Mouse (Mus musculus) CD4-positive, CD25-positive, alpha-beta regulatory T cell, adult 2 months (primary cell): ENCODE measurements around the gene Cntn4.

Source experiments
- DNase-seq: peaks from one replicate; pipeline ENCODE4 v3.0.0-alpha.2; 2012; ENCODE audit warnings: low read depth, low spot score

The Cntn4 gene

DNA sequence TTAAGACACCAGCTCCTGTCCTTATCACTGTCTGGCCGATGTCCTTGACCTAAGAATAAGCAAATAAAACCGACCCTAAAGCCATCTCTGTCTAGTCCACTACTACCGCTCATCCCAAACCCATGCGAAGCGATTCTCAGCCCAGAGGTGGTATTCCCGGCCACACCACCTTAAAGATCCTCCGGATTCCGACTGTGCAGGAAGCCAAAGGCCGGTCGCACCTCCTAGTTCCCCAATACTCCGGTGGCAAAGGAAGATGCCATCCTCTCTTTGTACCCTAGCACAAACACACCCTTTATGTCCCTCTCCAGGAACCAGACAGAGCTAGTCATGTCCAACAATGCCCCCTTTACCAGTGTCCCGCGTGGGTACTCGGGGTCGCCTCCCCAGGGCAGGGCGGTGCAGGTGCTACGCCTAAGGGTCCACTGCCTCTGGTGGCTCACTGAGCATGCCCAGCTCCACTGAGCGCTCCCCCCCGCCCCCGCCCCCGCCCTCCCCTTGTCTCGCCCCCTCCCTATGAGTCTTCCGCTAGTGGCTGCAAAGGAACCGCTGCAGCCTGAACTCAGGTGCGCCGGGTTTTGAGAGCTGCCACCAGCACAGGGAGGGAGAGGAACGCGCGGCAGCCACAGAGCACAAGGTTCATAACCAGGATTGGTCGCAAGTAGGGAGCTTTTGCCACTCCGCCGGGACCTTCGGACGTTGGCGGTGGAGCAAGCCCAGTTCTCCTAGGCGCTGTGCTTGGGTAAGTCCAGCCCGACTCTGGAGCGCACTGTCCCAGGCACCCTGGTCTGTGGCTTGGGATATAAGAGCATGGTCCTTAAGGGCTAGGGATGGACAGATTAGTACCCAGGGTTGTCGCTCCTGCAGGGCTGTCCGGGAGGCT lies at the start of gene Cntn4:
TSS of gene Cntn4 (plus strand) at position 512 of the 883 bp plus-strand sequence.
- no peak for DNase-seq

DNA sequence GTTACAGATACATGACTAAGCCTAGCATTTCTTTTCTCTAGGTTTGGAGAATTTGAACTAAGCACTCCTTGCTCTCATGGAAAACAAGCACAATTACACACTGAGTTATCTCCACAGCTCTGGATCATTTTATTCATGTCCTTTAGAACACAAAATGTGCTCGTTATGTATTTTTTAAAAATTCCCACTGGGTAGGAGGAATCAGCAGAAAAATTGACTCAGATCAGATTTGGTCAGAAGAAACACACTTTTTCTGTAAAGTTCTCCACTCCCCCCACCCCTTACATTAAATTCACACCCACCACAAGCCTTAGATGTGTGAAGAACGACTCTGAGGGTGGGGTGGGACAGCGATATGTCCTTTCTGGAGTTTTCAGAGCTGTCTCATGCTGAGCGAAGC lies 3.2 kb upstream of the Cntn4 start:
- DNase-seq: no peak

DNA sequence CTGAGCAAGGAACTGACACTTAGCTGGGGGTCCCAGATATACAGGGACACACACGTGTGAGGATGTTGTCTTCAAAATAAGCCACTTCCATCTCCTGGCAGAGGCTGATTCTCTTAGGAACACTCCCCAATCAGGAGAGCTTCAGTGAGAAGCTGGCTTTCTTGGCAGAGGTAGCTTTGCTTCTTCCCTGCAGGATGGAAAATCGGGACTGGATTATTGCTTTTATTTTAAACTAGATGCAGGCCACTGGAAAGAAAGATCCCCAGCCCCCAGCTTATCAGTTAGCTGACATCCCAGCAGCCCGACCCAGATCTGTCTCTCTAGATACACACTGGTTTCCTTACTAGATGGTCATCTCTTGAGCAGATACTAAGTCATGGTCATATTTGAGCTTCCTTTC lies 2.4 kb upstream of the Cntn4 start:
- no peak for DNase-seq

- no peak for DNase-seq
These were observed 823 bp upstream of the Cntn4 start for GRCm38 (mm10) chr6:105676637-105677036.

DNA sequence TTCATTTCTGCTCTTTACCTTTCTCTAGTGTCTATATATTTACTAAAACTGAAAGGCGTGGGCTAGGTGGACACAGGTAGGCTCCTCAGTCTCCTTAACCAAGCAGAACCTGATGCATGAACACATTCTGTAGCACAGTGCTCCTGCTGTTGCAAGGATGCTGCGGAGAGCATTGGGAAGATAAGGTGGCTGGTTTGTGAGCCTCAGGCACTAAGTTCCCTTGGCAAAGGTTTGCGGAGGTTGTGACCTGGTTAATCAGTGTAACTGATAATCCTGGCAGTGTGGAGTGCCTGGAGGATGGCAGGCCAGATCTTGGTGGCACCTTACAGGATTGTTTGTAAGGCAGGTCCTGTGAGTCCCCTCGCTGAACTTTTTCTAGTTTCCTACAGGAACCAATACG lies 1.3 kb downstream of the Cntn4 start:
- DNase-seq: no peak

DNA sequence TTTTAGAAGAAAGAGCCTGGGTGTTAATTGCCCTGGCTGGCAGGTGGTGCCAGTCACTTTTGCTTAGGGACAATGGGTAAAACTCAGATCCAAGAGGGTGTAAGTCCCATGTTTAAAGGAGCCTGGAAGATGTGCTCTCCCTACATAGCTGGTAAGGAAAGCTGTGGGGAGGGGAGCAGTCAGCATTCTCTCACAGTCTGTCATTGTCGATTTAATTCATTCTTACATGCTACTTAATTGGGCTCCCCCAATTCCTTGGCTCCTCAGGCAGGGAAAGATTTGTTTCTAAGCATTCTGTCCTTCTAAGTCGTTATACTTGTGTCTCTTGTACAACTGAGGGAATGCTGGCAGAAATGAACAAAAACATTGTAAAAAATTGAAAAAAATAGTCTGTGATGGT lies 4.0 kb downstream of the Cntn4 start:
- DNase-seq: no peak

DNA sequence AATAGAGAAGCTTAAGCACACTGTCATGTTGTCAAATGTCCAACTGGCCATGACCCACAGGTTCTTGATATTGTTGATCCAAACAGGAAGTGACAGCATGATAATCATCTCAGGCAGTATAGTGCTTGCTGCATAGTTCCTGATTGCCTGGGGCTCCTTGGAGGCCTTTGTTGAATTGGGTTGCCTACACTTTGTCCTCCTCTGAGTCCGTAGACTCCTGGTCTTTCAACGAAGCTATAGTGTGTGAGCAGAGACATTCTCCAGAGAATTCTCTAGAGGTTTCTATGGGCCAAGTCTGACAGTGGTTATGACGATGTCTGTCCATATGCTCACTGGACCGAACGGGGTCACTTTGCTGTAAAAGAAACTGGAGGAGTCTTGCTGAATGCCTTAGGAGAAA lies 5.8 kb downstream of the Cntn4 start:
- no peak for DNase-seq

GRCm38 (mm10) chr6:105684123-105684522 lies 6.7 kb downstream of the Cntn4 start:
- DNase-seq: no peak

DNA sequence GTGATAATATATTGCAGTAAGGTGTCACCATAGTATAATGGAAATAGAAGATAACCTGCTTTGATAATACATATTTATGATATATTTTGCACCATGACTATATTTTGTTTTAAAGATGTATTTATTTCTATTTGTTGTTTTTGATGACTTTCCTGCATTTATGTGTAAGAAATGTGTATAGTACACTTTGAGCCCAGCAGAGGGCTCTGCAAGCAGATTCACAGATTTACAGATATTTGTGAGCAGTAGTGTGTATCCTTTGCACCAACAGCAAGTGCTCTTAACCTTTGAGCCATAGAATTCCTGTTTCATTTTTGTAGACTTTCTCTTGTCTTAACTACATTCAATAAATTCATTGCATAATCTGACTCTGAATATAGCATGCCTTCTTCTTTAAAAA lies 10.7 kb downstream of the Cntn4 start:
- no peak for DNase-seq

DNA sequence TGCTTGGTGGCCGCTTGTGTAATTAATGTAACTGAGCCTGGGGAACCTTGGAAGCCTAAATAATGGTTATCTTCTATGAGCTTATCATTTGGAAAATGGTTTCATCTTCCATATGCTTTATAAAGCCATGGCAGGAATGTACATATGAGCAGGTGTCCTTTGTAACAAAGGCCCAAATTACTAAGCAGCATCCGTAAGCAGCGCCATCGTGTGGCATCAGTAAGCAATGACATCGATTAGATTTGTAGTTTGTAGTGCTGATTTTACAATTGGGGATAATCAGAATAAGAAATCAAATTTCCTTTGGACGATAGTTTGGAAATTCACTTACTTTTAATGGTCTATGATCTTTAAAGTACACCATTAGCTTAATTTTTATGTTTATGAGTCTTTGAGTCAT lies 64.6 kb downstream of the Cntn4 start:
- no peak for DNase-seq

DNA sequence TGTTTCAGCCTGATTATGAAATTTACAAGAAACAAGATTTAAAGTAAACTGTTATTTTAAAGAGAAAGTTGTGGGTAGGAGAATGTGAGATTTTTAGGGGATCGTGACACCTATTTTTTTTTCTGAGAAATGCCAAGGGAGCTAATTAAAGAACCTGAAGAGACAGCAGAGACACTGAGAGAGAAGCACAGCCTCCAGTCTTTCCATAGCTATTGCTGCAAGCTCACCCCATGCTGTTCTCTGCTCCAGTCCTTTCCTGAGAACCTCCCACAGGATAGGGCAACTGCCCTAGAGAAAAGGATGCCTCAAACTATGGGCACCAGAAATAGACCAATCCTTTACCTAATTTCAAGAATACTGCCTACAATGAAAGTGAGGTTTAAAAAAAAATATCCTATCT lies 103.2 kb downstream of the Cntn4 start:
- no peak for DNase-seq

DNA sequence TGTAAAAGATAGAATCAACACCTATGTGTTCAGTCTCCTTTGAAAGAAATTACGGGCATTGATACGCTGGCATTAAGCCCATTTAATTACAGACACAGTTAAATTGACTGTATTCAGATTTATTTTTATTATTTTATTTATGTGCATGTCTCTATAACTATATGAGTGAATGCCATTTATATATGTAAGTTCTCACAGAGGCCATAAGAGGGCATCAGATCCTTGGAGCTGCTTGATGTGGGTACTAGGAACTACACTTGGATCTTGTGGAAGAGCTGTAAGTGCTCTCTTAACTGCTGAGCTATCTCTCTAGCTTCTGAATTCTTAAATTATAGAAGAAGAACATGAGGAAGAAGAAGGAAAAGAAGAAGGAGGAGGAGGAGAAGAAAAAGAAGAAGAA lies 111.0 kb downstream of the Cntn4 start:
- DNase-seq: no peak

GRCm38 (mm10) chr6:105835099-105835498 lies 157.6 kb downstream of the Cntn4 start:
- no peak for DNase-seq

DNA sequence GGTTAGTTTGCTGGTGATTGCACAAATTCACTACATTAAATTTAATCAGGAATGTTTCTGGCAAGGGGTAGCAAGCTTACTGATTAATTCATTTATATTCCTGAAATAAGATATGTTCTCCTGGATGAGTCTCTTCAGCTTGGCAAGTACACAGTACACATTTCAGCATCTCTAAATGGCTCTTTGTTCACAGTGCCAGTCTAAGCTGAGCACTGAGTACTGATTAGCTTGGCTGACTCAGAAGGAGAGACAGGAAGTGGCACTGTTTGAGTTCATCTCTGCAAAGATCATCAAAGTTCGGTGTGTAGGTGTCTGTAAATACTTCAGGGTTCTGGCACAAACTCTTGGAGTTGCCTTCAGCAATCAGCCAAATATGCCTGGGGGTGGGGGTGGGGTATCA lies 169.8 kb downstream of the Cntn4 start:
- DNase-seq: no peak

GRCm38 (mm10) chr6:105892838-105893237 lies 215.4 kb downstream of the Cntn4 start:
- DNase-seq: no peak

- no peak for DNase-seq
These were observed 261.0 kb downstream of the Cntn4 start for GRCm38 (mm10) chr6:105938485-105938884.

GRCm38 (mm10) chr6:105939303-105939702 lies 261.8 kb downstream of the Cntn4 start:
- no peak for DNase-seq

- no peak for DNase-seq
These were observed 263.1 kb downstream of the Cntn4 start for GRCm38 (mm10) chr6:105940591-105940990.

DNA sequence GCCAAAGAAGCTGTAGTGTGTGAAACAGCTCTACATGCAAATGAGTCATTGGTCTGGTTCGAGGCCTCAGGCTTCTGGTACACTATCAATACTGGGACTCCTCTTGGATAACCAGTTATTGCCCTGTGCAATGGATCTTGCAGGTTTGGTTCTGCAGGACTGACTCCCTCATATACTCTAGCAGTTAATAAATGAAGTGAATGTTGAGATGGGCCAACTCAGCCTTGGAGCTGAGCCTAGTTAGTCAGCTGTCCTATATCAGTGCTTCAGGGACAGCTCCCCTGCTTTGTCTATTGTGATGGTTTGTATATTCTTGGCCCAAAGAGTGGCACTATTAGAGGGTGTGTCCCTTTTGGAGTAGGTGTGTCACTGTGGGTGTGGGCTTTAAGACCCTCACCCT lies 314.0 kb downstream of the Cntn4 start:
- DNase-seq: no peak

DNA sequence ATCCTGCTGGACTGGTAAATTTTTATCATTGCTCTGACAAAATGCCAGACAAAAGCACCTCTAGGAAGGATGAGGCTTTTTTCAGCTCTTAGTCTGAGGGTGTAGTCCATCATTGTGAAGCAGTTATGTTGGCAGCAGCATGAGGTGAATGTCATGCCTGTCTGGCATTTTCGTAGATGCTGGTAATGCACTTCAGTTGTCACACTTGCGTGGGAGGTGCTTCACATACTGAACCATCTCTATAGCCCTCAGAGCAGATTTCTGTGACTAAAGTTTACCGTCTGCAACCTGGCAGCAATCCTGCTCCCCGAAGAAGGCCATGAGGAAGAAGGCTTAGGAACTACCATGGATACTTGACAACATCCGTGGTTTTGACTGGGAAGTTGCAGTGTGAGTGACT lies 335.6 kb downstream of the Cntn4 start:
- no peak for DNase-seq

DNA sequence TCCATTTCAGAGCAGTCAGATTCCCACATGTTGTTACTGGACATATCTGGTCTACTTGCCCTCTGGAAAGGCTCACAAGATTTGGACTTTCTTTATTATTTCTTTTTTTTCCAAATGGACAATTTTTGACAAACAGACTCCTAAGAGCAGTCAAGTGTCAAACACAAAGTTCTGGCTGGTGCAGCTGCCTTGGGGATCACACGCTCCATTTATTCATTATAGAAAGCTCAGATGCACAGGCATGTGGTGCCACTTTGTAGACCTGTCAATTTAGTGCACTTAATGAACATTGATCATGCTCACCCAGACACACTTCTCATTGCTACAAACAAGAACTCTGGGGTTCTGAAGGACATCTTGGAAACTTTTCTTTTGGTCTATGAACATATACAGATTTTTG lies 337.7 kb downstream of the Cntn4 start:
- DNase-seq: no peak

GRCm38 (mm10) chr6:106048878-106049277 lies 371.4 kb downstream of the Cntn4 start:
- DNase-seq: no peak

DNA sequence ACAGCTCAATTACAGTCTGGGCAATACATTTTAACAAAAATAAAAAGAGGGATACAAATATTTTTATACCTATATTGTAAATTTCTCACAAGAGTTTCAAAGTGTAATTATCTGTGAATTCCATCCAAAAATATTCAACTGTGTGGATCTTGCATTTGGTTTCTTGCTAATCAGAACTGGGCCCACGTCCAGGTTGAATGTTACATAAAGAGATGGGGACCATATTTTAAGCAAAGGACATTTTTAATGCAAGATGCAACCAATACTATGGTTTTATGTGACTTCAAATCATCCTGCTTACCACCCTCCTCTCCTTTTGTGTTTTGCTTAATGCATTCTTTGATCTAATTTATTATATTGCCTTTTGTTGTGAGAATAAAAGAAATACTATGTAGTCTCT lies 378.7 kb downstream of the Cntn4 start:
- DNase-seq: no peak
